Mouse (Mus musculus) neural tube, embryonic 11.5 days (tissue): ENCODE results near the gene Vmn2r54. TPM values are rescaled to one million over a fixed set of nuclear protein-coding genes. Genes with fewer than 3 reads are reported as not detected.
"Not testable (repeated sequence)": the region's sequence is repeated elsewhere in the genome, so short reads cannot be mapped to it uniquely, and the experiment has no call there.

Experiments
- ATAC-seq: fragments of 200-750 bp; cut with Nextera tagmentation; 2 replicates; pipeline ENCODE4 v1.8.0; 2017; ENCODE audit warnings: moderate number of reproducible peaks, mild to moderate bottlenecking, moderate TSS enrichment, moderate library complexity; ENCODE audit not compliant: insufficient read depth, low FRiP score, low TSS enrichment
- DNase-seq: peaks from one replicate; pipeline ENCODE4 v3.0.0-alpha.2; 2015; ENCODE audit warnings: low spot score
- H3K27ac ChIP-seq: fragments of 300-500 bp; sonication (generic); 2 replicates; pipeline ENCODE4 v1.5.1; 2014; ENCODE audit warnings: low read depth, mild to moderate bottlenecking, low read length
- H3K27me3 ChIP-seq: fragments of 300-500 bp; sonication (generic); 2 replicates; pipeline ENCODE4 v1.6.1; 2014; ENCODE audit warnings: mild to moderate bottlenecking, low read length, mixed read lengths; ENCODE audit not compliant: control insufficient read depth, insufficient read depth
- H3K36me3 ChIP-seq: fragments of 300-500 bp; sonication (generic); 2 replicates; pipeline ENCODE4 v1.6.1; 2014; ENCODE audit warnings: mild to moderate bottlenecking, low read length, moderate library complexity, mixed read lengths; ENCODE audit not compliant: control insufficient read depth, insufficient read depth
- H3K4me1 ChIP-seq: fragments of 300-500 bp; sonication (generic); 2 replicates; pipeline ENCODE4 v1.6.1; 2014; ENCODE audit warnings: low read length, mixed read lengths; ENCODE audit not compliant: control insufficient read depth, insufficient read depth
- H3K4me2 ChIP-seq: fragments of 300-500 bp; sonication (generic); 2 replicates; pipeline ENCODE4 v1.6.1; 2014; ENCODE audit warnings: low read depth, mild to moderate bottlenecking, moderate library complexity
- H3K4me3 ChIP-seq: fragments of 300-500 bp; sonication (generic); 2 replicates; pipeline ENCODE4 v1.5.1; 2014; ENCODE audit warnings: low read depth, low read length
- H3K9ac ChIP-seq: fragments of 300-500 bp; sonication (generic); 2 replicates; pipeline ENCODE4 v1.6.1; 2014; ENCODE audit warnings: mild to moderate bottlenecking, low read length
- H3K9me3 ChIP-seq: fragments of 300-500 bp; sonication (generic); 2 replicates; pipeline ENCODE4 v1.6.1; 2016; ENCODE audit warnings: low read length; ENCODE audit not compliant: control insufficient read depth
- WGBS: fragments of 180-500 bp; shearing (Covaris S2); extraction: QIAGEN DNeasy Blood & Tissue Kit; methylation state at CpG from one replicate; pipeline ENCODE4 v1.1.7; 2014; 5-methylcytosine and 5-hydroxymethylcytosine counted together
- polyA plus RNA-seq: library from polyadenylated mRNA; unstranded; fragments of >200 nt; fragmentation: Nextera tagmentation; extraction: Ambion mirVana; gene quantifications from 2 replicates; pipeline ENCODE4 v1.2.1, GENCODE M21; 2014

The Vmn2r54 gene
- polyA plus RNA-seq = not detected in 2 replicates

GRCm38 (mm10) chr7:12640219-12640618 is at the start of gene Vmn2r54:
TSS of gene Vmn2r54 (minus strand) at chr7:12640319.
- 82% methylated on average over 3 of the region's 4 CpGs for WGBS
- not testable (repeated sequence) for H3K27ac ChIP-seq, H3K4me1 ChIP-seq

GRCm38 (mm10) chr7:12684903-12685302 is 44.8 kb upstream of the Vmn2r54 start, which contains the start of gene Vmn2r55:
TSS of gene Vmn2r55 (minus strand) at chr7:12685003.
- H3K9ac ChIP-seq, ATAC-seq: not testable (repeated sequence)
- 90% methylated on average over 3 of the region's 3 CpGs for WGBS

More at GRCm38 (mm10) chr7:12640219-12640618, at the start of gene Vmn2r54:
- not testable (repeated sequence) for H3K36me3 ChIP-seq, DNase-seq, H3K27me3 ChIP-seq, H3K9ac ChIP-seq, H3K9me3 ChIP-seq, H3K4me3 ChIP-seq, H3K4me2 ChIP-seq, ATAC-seq

DNA sequence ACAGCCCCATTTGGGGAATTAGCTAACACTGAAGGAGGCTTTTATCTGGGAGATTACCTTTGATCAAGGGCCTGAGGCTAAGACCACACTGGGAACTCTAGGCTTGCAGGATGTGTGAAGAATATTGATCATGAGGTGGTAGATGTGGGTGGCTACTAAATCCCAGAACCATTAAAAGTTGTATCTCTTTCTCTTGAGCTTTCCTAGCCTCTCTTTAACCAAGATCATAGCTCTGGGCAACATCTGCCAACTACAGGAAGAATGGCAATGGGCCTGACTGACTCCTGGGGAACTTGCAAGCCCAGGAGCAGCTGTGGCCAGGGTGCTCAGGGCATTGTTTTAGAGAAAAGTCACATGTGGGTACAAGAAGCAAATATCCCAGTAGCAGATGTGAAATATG is 31.4 kb downstream of the Vmn2r54 start, which contains the start of gene Vmn2r53:
Vmn2r53 (minus strand) TSS at position 101 of the 400 bp plus-strand sequence.
- Histone ChIP-seq H3K27me3 (no peaks in the 10 kb centered on the region), H3K4me2 (no peak within 1 kb of the TSS), H3K27ac (no peak within 1 kb of the TSS), H3K4me1 (no peaks in the 10 kb centered on the region), H3K9ac (no peak within 1 kb of the TSS), H3K4me3 (no peak within 1 kb of the TSS), H3K36me3 (no peaks in the 10 kb centered on the region), H3K9me3 (0 out of 2 replicates have a peak, but pooled peaks cover 5% of the 10 kb centered on the region)
- ATAC-seq = no peak
- DNase-seq = no peak

More at GRCm38 (mm10) chr7:12684903-12685302, 44.8 kb upstream of the Vmn2r54 start, which contains the start of gene Vmn2r55:
- not testable (repeated sequence) for H3K9me3 ChIP-seq, H3K4me1 ChIP-seq, DNase-seq, H3K4me2 ChIP-seq, H3K27me3 ChIP-seq, H3K36me3 ChIP-seq, H3K27ac ChIP-seq, H3K4me3 ChIP-seq

Other genes starting within 250 kb of the Vmn2r54 start
- gene Zfp551, start 217.6 kb downstream of the Vmn2r54 start, polyA plus RNA-seq = 4.0 and 5.2 TPM in 2 replicates
- gene Zfp606, start 162.0 kb downstream of the Vmn2r54 start, polyA plus RNA-seq = 46.7 and 48.0 TPM in 2 replicates
- gene 2900092C05Rik, start 127.8 kb downstream of the Vmn2r54 start, polyA plus RNA-seq = not detected in 2 replicates
- gene Vmn2r53, start 31.5 kb downstream of the Vmn2r54 start, polyA plus RNA-seq = 0.01 TPM in 1 of 2 replicates, not detected in the other
- not detected in 2 replicates for gene Vmn2r55, start 44.7 kb upstream of the Vmn2r54 start, polyA plus RNA-seq
- gene Vmn2r56, start 94.7 kb upstream of the Vmn2r54 start, polyA plus RNA-seq = 0.03 TPM in 1 of 2 replicates, not detected in the other
- 12.5 and 13.9 TPM in 2 replicates for gene Zscan18, start 163.3 kb upstream of the Vmn2r54 start, polyA plus RNA-seq
- 19.2 and 19.9 TPM in 2 replicates for gene Zfp329, start 178.5 kb upstream of the Vmn2r54 start, polyA plus RNA-seq
- gene Zfp110, start 194.4 kb upstream of the Vmn2r54 start, polyA plus RNA-seq = 29.4 and 32.7 TPM in 2 replicates
- gene Zfp128, start 240.9 kb upstream of the Vmn2r54 start, polyA plus RNA-seq = 7.0 and 8.1 TPM in 2 replicates